Mouse (Mus musculus) erythroid progenitor cell, adult 5-6 weeks (primary cell): Measurements from ENCODE around the gene Traf5. TPM values are rescaled to one million over a fixed set of nuclear protein-coding genes. Genes with fewer than 3 reads are reported as not detected.

Experiments used
- total RNA-seq, 2 experiments: library from RNA; stranded (forward) in 1 of 2; stranded (reverse) in 1 of 2; fragments of 150-400 nt in 1 of 2; fragments of 186-747, 209-891 nt in 1 of 2; gene quantifications; 2 replicates each; pipeline versions ENCODE4 v1.2.3 to v1.2.4; 2015 to 2017; ENCODE audit warnings: low replicate concordance in 2 of 2

Gene Traf5
- total RNA-seq, 2 experiments from 2014 or later: 16.3 to 16.4 TPM

Other genes starting within 250 kb of the Traf5 start
- gene Slc30a1, start 185.8 kb downstream of the Traf5 start, total RNA-seq (2015; ENCODE audit: low replicate concordance): 12.6 and 16.6 TPM in 2 replicates
- gene Slc30a1, start 185.8 kb downstream of the Traf5 start, total RNA-seq (2017; ENCODE audit: low replicate concordance): 13.2 and 21.7 TPM in 2 replicates
- gene Rd3, start 115.2 kb downstream of the Traf5 start, total RNA-seq (2015; ENCODE audit: low replicate concordance): not detected in 2 replicates
- not detected in 2 replicates for gene Rd3, start 115.2 kb downstream of the Traf5 start, total RNA-seq (2017; ENCODE audit: low replicate concordance)
- 37.5 and 56.2 TPM in 2 replicates for gene Rcor3, start 45.5 kb upstream of the Traf5 start, total RNA-seq (2015; ENCODE audit: low replicate concordance)
- gene Rcor3, start 45.5 kb upstream of the Traf5 start, total RNA-seq (2017; ENCODE audit: low replicate concordance): 29.3 and 63.0 TPM in 2 replicates
- gene Kcnh1, start 98.2 kb upstream of the Traf5 start, total RNA-seq (2015; ENCODE audit: low replicate concordance): not detected in 2 replicates
- not detected in 2 replicates for gene Kcnh1, start 98.2 kb upstream of the Traf5 start, total RNA-seq (2017; ENCODE audit: low replicate concordance)